Mouse (Mus musculus) thymus, adult 2 months (tissue): ENCODE measurements around the gene Ap2a2.

Experiments
- CTCF ChIP-seq: fragments of 200-500 bp; IDR thresholded peaks from 2 replicates; pipeline ENCODE4 v1.5.1; 2012; ENCODE audit warnings: mild to moderate bottlenecking, control low read depth, low read length, moderate library complexity, borderline replicate concordance; ENCODE audit not compliant: control insufficient read depth, poor library complexity, insufficient read depth; ENCODE audit errors: extremely low read depth
- POLR2A ChIP-seq: fragments of 200-500 bp; IDR thresholded peaks from 2 replicates; pipeline ENCODE4 v1.6.1; 2012; ENCODE audit warnings: mild to moderate bottlenecking, low read length, control low read depth, moderate library complexity; ENCODE audit not compliant: control insufficient read depth, poor library complexity, insufficient read depth; ENCODE audit errors: extremely low read depth

- no peak for TF ChIP-seq CTCF
- no peak for TF ChIP-seq POLR2A
Observed at GRCm38 (mm10) chr7:141525580-141525925, 36.4 kb upstream of the Ap2a2 start.
